Mouse (Mus musculus): ENCODE measurements around the gene Gabbr1. TPM values are rescaled to one million over a fixed set of nuclear protein-coding genes. Genes with fewer than 3 reads are reported as not detected.

Gabbr1 gene
- polyA plus RNA-seq, 1 experiment from 2014 or later: 8.1 TPM

DNA sequence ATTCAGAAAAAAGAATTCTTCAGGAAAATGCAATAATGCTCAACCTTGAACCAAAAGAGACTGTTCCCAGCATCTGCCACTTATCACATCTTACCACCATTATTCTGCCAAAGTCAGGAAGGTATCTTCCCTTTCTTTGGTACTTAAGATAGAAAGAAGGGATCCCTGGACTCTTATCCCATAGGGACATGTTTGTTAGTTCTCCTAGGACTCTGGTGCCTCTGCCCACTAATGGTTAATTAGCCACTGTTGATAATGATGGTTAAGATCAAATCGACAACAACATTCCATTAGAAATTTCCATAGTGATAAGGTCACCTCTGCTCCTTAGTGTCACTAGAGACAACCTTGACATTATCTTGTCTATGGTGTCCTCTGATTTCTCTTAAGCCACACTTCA, 52.4 kb downstream of the Gabbr1 start, which contains the start of gene Olfr91:
Olfr91 (minus strand) TSS at position 101 of the 400 bp plus-strand sequence.
- 91% methylated on average over 1 of the region's 1 CpGs for WGBS
- Histone ChIP-seq H3K9me3 (ENCODE audit: control insufficient read depth, low read length) (no peaks in the 10 kb centered on the region), H3K4me3 (ENCODE audit: low read length) (no peak within 1 kb of the TSS), H3K27me3 (ENCODE audit: control insufficient read depth, insufficient read depth, low read length) (no peaks in the 10 kb centered on the region), H3K27ac (ENCODE audit: low read depth, low read length) (no peak within 1 kb of the TSS), H3K4me1 (ENCODE audit: control insufficient read depth, insufficient read depth, low read length) (no peaks in the 10 kb centered on the region), H3K9ac (ENCODE audit: low read depth, low read length) (no peak within 1 kb of the TSS), H3K36me3 (ENCODE audit: control insufficient read depth, insufficient read depth, low read length) (no peaks in the 10 kb centered on the region), H3K4me2 (replicated peaks; ENCODE audit: low read depth, low read length) (no peak within 1 kb of the TSS)
- ATAC-seq (ENCODE audit: low FRiP score, low TSS enrichment): no peak

DNA sequence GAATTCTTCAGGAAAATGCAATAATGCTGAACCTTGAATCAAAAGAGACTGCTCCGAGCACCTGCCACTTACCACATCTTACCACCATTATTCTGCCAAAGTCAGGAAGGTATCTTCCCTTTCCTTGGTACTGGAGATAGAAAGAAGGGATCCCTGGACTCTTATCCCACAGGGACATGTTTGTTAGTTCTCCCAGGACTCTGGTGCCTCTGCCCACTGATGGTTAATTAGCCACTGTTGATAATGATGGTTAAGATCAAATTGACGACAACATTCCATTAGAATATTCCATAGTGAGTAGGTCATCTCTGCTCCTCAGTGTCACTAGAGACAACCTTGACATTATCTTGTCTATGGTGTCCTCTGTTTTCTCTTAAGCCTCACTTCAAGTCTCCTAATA, 74.2 kb downstream of the Gabbr1 start, which contains the start of gene Olfr92:
Olfr92 (minus strand) TSS at position 101 of the 400 bp plus-strand sequence.
- Histone ChIP-seq H3K27me3 (ENCODE audit: control insufficient read depth, insufficient read depth, low read length) (no peaks in the 10 kb centered on the region), H3K4me3 (ENCODE audit: low read length) (no peak within 1 kb of the TSS), H3K27ac (ENCODE audit: low read depth, low read length) (no peak within 1 kb of the TSS), H3K9me3 (ENCODE audit: control insufficient read depth, low read length) (no peaks in the 10 kb centered on the region), H3K4me2 (replicated peaks; ENCODE audit: low read depth, low read length) (no peak within 1 kb of the TSS), H3K9ac (ENCODE audit: low read depth, low read length) (no peak within 1 kb of the TSS), H3K36me3 (ENCODE audit: control insufficient read depth, insufficient read depth, low read length) (no peaks in the 10 kb centered on the region), H3K4me1 (ENCODE audit: control insufficient read depth, insufficient read depth, low read length) (no peaks in the 10 kb centered on the region)
- ATAC-seq (ENCODE audit: low FRiP score, low TSS enrichment): no peak
- 93% methylated on average over 2 of the region's 2 CpGs for WGBS

Other genes starting within 250 kb of the Gabbr1 start
- gene H2-M10.6, start 233.8 kb upstream of the Gabbr1 start, polyA plus RNA-seq (2014; fragmentation: Nextera tagmentation; extraction: Ambion mirVana): not detected in 2 replicates
- 23.7 and 32.3 TPM in 2 replicates for gene Trim26, start 208.8 kb upstream of the Gabbr1 start, polyA plus RNA-seq (2014; fragmentation: Nextera tagmentation; extraction: Ambion mirVana)
- gene Trim15, start 178.8 kb upstream of the Gabbr1 start, polyA plus RNA-seq (2014; fragmentation: Nextera tagmentation; extraction: Ambion mirVana): 0.10 and 0.23 TPM in 2 replicates
- 1.3 and 2.9 TPM in 2 replicates for gene Trim10, start 176.4 kb upstream of the Gabbr1 start, polyA plus RNA-seq (2014; fragmentation: Nextera tagmentation; extraction: Ambion mirVana)
- not detected in 2 replicates for gene Trim40, start 155.8 kb upstream of the Gabbr1 start, polyA plus RNA-seq (2014; fragmentation: Nextera tagmentation; extraction: Ambion mirVana)
- gene Trim31, start 147.8 kb upstream of the Gabbr1 start, polyA plus RNA-seq (2014; fragmentation: Nextera tagmentation; extraction: Ambion mirVana): not detected in 2 replicates
- gene Rnf39, start 103.0 kb upstream of the Gabbr1 start, polyA plus RNA-seq (2014; fragmentation: Nextera tagmentation; extraction: Ambion mirVana): 0.22 and 0.37 TPM in 2 replicates
- 125 and 163 TPM in 2 replicates for gene Ppp1r11, start 94.2 kb upstream of the Gabbr1 start, polyA plus RNA-seq (2014; fragmentation: Nextera tagmentation; extraction: Ambion mirVana)
- gene Znrd1, start 87.4 kb upstream of the Gabbr1 start, polyA plus RNA-seq (2014; fragmentation: Nextera tagmentation; extraction: Ambion mirVana): 97.6 and 130 TPM in 2 replicates
- gene Znrd1as, start 87.4 kb upstream of the Gabbr1 start, polyA plus RNA-seq (2014; fragmentation: Nextera tagmentation; extraction: Ambion mirVana): 6.6 and 10.3 TPM in 2 replicates
- gene 2410137M14Rik, start 64.7 kb upstream of the Gabbr1 start, polyA plus RNA-seq (2014; fragmentation: Nextera tagmentation; extraction: Ambion mirVana): not detected in 2 replicates
- 0.16 and 0.39 TPM in 2 replicates for gene H2-M5, start 56.4 kb upstream of the Gabbr1 start, polyA plus RNA-seq (2014; fragmentation: Nextera tagmentation; extraction: Ambion mirVana)
- 44.6 and 67.5 TPM in 2 replicates for gene Zfp57, start 44.8 kb upstream of the Gabbr1 start, polyA plus RNA-seq (2014; fragmentation: Nextera tagmentation; extraction: Ambion mirVana)
- gene Mog, start 22.6 kb upstream of the Gabbr1 start, polyA plus RNA-seq (2014; fragmentation: Nextera tagmentation; extraction: Ambion mirVana): 0.12 and 0.14 TPM in 2 replicates
- gene Olfr90, start 42.5 kb downstream of the Gabbr1 start, polyA plus RNA-seq (2014; fragmentation: Nextera tagmentation; extraction: Ambion mirVana): not detected in 2 replicates
- gene Olfr91, start 52.3 kb downstream of the Gabbr1 start, polyA plus RNA-seq (2014; fragmentation: Nextera tagmentation; extraction: Ambion mirVana): not detected in 2 replicates
- not detected in 2 replicates for gene Olfr92, start 74.1 kb downstream of the Gabbr1 start, polyA plus RNA-seq (2014; fragmentation: Nextera tagmentation; extraction: Ambion mirVana)
- not detected in 2 replicates for gene Olfr93, start 115.5 kb downstream of the Gabbr1 start, polyA plus RNA-seq (2014; fragmentation: Nextera tagmentation; extraction: Ambion mirVana)
- gene Ubd, start 147.9 kb downstream of the Gabbr1 start, polyA plus RNA-seq (2014; fragmentation: Nextera tagmentation; extraction: Ambion mirVana): not detected in 2 replicates
- not detected in 2 replicates for gene Olfr94, start 155.0 kb downstream of the Gabbr1 start, polyA plus RNA-seq (2014; fragmentation: Nextera tagmentation; extraction: Ambion mirVana)
- not detected in 2 replicates for gene Olfr95, start 167.2 kb downstream of the Gabbr1 start, polyA plus RNA-seq (2014; fragmentation: Nextera tagmentation; extraction: Ambion mirVana)
- gene Olfr96, start 174.2 kb downstream of the Gabbr1 start, polyA plus RNA-seq (2014; fragmentation: Nextera tagmentation; extraction: Ambion mirVana): not detected in 2 replicates
- not detected in 2 replicates for gene Olfr97, start 191.4 kb downstream of the Gabbr1 start, polyA plus RNA-seq (2014; fragmentation: Nextera tagmentation; extraction: Ambion mirVana)
- gene Olfr98, start 217.8 kb downstream of the Gabbr1 start, polyA plus RNA-seq (2014; fragmentation: Nextera tagmentation; extraction: Ambion mirVana): not detected in 2 replicates
- 1.1 and 1.3 TPM in 2 replicates for gene H2-M3, start 224.3 kb downstream of the Gabbr1 start, polyA plus RNA-seq (2014; fragmentation: Nextera tagmentation; extraction: Ambion mirVana)
- gene Olfr99, start 237.5 kb downstream of the Gabbr1 start, polyA plus RNA-seq (2014; fragmentation: Nextera tagmentation; extraction: Ambion mirVana): not detected in 2 replicates